Mouse (Mus musculus): ENCODE data around the gene Arrdc5. TPM values are rescaled to one million over a fixed set of nuclear protein-coding genes. Genes with fewer than 3 reads are reported as not detected.
"Not testable (repeated sequence)": the region's sequence is repeated elsewhere in the genome, so short reads cannot be mapped to it uniquely, and the experiment has no call there.

Gene Arrdc5
- total and polyA plus RNA-seq, 3 experiments, result not detected

DNA sequence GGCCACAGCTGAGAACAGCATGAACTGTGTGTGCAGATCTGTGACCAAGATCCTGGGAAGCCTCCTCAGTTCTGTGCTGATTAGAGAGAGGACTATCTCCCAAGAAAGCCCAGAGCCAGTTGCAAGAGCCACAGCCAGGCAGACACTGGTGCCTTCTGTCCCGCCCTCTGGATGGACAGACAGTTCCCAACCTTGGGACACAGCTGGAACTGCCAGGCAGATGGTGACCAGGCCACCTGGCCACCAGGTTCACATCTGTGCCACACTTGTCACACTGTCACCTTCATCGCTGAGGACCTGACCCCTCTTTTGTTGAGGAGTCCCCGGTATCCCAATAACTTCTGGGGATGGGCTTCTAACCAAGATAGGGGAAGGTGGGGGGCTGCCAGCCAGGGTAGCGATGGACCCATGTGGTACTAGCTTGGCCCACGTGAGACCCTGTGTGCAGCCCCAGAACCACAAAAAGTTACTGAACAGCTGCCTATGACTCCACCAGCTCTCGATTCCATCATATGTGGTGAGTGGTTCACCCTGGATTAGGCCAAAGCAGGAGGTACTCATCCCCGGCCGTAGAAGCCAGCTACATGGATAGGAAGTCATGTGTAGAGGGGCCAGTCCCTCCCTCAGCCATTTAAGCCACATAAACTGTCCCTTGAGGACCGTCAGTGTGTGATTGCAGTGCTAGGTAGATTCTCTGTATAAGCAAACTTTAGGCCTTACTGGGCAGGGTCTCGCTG lies 40.6 kb downstream of the Arrdc5 start:
- DNase-seq (ENCODE audit: low read depth, low spot score), result no peak
- Histone ChIP-seq H3K27ac (ENCODE audit: control insufficient read depth, low read depth, low read length) (no peak overlapping the region), H3K4me3 (ENCODE audit: control insufficient read depth in 1 of 2, insufficient read depth in 1 of 2, low read depth in 2 of 2, low read length in 2 of 2) (peak overlapping the region; percentile 11 to 20; a peak in 3 of 4 replicates)

GRCm38 (mm10) chr17:56258812-56259211 lies 41.3 kb downstream of the Arrdc5 start:
- 0 out of 2 replicates have a peak, but pooled peaks have one; percentile 11 for TF ChIP-seq USF1 (IDR thresholded peaks at IDR 0.05; ENCODE audit: low read depth, low read length)
- peaks cover 0 to 28% of the 10 kb centered on the region in 2 experiments; a peak in 3 of 4 replicates for H3K36me3 ChIP-seq (ENCODE audit: control insufficient read depth in 1 of 2, insufficient read depth in 2 of 2, low read length in 2 of 2)
- H3K4me1 ChIP-seq (ENCODE audit: control insufficient read depth in 1 of 2, insufficient read depth in 2 of 2, low read length in 2 of 2), result peaks cover 0 to 38% of the 10 kb centered on the region in 2 experiments; a peak in 2 of 4 replicates
- DNase-seq (ENCODE audit: low read depth, low spot score); H3K27ac ChIP-seq (ENCODE audit: control insufficient read depth, low read depth, low read length); H3K9me3 ChIP-seq (replicated peaks; ENCODE audit: insufficient read depth, low read length); H3K27me3 ChIP-seq (ENCODE audit: control insufficient read depth in 1 of 2, insufficient read depth in 2 of 2, low read length in 2 of 2): not testable (repeated sequence)
- peak overlapping the region; percentile 42 for H3K9ac ChIP-seq (ENCODE audit: control insufficient read depth, low read depth, low read length, poor library complexity, severe bottlenecking)
- H3K79me2 ChIP-seq (ENCODE audit: control insufficient read depth, insufficient read depth, low read length, poor library complexity), result peaks cover 48% of the 10 kb centered on the region
- H3K4me3 ChIP-seq (ENCODE audit: control insufficient read depth in 1 of 2, insufficient read depth in 1 of 2, low read depth in 2 of 2, low read length in 2 of 2), result peak overlapping the region; percentile 11 to 20; a peak in 3 of 4 replicates

More for the DNA sequence above, 40.6 kb downstream of the Arrdc5 start:
- peaks cover 0 to 28% of the 10 kb centered on the region in 2 experiments; a peak in 3 of 4 replicates for H3K36me3 ChIP-seq (ENCODE audit: control insufficient read depth in 1 of 2, insufficient read depth in 2 of 2, low read length in 2 of 2)
- no peaks in the 10 kb centered on the region for H3K9me3 ChIP-seq (replicated peaks; ENCODE audit: insufficient read depth, low read length)
- peaks cover 48% of the 10 kb centered on the region for H3K79me2 ChIP-seq (ENCODE audit: control insufficient read depth, insufficient read depth, low read length, poor library complexity)
- H3K9ac ChIP-seq (ENCODE audit: control insufficient read depth, low read depth, low read length, poor library complexity, severe bottlenecking), result peak overlapping the region; percentile 42
- H3K27me3 ChIP-seq (ENCODE audit: control insufficient read depth in 1 of 2, insufficient read depth in 2 of 2, low read length in 2 of 2), result no peaks in the 10 kb centered on the region
- H3K4me1 ChIP-seq (ENCODE audit: control insufficient read depth in 1 of 2, insufficient read depth in 2 of 2, low read length in 2 of 2), result peaks cover 0 to 38% of the 10 kb centered on the region in 2 experiments; a peak in 2 of 4 replicates
- no peak for TF ChIP-seq BHLHE40 (IDR thresholded peaks at IDR 0.05; ENCODE audit: borderline replicate concordance, low read depth, low read length)
- TF ChIP-seq ZNF384 (IDR thresholded peaks at IDR 0.05; ENCODE audit: low read depth, low read length), result no peak
- TF ChIP-seq GATA1 (IDR thresholded peaks at IDR 0.05; ENCODE audit: low read depth, low read length), result no peak
- TF ChIP-seq USF2 (IDR thresholded peaks at IDR 0.05; ENCODE audit: borderline replicate concordance in 1 of 2, insufficient read depth in 1 of 2, low read depth in 1 of 2, low read length in 2 of 2), result no peak
- TF ChIP-seq POLR2AphosphoS2 (IDR thresholded peaks at IDR 0.05; ENCODE audit: low read length), result no peak
- no peak for TF ChIP-seq RCOR1 (IDR thresholded peaks at IDR 0.05; ENCODE audit: low read depth, low read length)
- TF ChIP-seq KAT2A (conservative IDR thresholded peaks at IDR 0.05; ENCODE audit: low read depth, low read length), result no peak
- no peak for TF ChIP-seq RAD21 (IDR thresholded peaks at IDR 0.05; ENCODE audit: low read depth, low read length)
- TF ChIP-seq TBP (IDR thresholded peaks at IDR 0.05; ENCODE audit: low read depth, low read length), result no peak
- no peak for TF ChIP-seq ZMIZ1 (IDR thresholded peaks at IDR 0.05; ENCODE audit: low read depth, low read length)
- no peak for TF ChIP-seq MYC (IDR thresholded peaks at IDR 0.05; ENCODE audit: low read depth, low read length)
- TF ChIP-seq NRF1 (IDR thresholded peaks at IDR 0.05; ENCODE audit: insufficient read depth, low read depth, low read length, poor library complexity, severe bottlenecking), result no peak
- TF ChIP-seq SMC3 (IDR thresholded peaks at IDR 0.05; ENCODE audit: low read depth, low read length), result no peak
- no peak for TF ChIP-seq ZKSCAN1 (IDR thresholded peaks at IDR 0.05; ENCODE audit: low read depth, low read length)

GRCm38 (mm10) chr17:56258269-56258668 lies 41.8 kb downstream of the Arrdc5 start:
- H3K4me3 ChIP-seq (ENCODE audit: control insufficient read depth in 1 of 2, insufficient read depth in 1 of 2, low read depth in 2 of 2, low read length in 2 of 2), result 0 out of 4 replicates have a peak overlapping the region, but pooled peaks of 1 of the 2 experiments have one; percentile 7
- H3K9me3 ChIP-seq (replicated peaks; ENCODE audit: insufficient read depth, low read length); H3K27ac ChIP-seq (ENCODE audit: control insufficient read depth, low read depth, low read length); H3K27me3 ChIP-seq (ENCODE audit: control insufficient read depth in 1 of 2, insufficient read depth in 2 of 2, low read length in 2 of 2); DNase-seq (ENCODE audit: low read depth, low spot score): not testable (repeated sequence)
- peaks cover 0 to 28% of the 10 kb centered on the region in 2 experiments; a peak in 3 of 4 replicates for H3K36me3 ChIP-seq (ENCODE audit: control insufficient read depth in 1 of 2, insufficient read depth in 2 of 2, low read length in 2 of 2)
- peaks cover 48% of the 10 kb centered on the region for H3K79me2 ChIP-seq (ENCODE audit: control insufficient read depth, insufficient read depth, low read length, poor library complexity)
- H3K4me1 ChIP-seq (ENCODE audit: control insufficient read depth in 1 of 2, insufficient read depth in 2 of 2, low read length in 2 of 2), result peaks cover 0 to 38% of the 10 kb centered on the region in 2 experiments; a peak in 2 of 4 replicates
- H3K9ac ChIP-seq (ENCODE audit: control insufficient read depth, low read depth, low read length, poor library complexity, severe bottlenecking), result peak overlapping the region; percentile 42; the same call in 1 of the 2 replicates

Measured in MEL (cell line).